Mouse (Mus musculus) ES-E14 (cell line): ENCODE results near the gene Iqcc. TPM values are rescaled to one million over a fixed set of nuclear protein-coding genes. Genes with fewer than 3 reads are reported as not detected.

Experiments used
- DNase-seq: peaks from one replicate; pipeline ENCODE4 v3.0.0-alpha.2; 2013; ENCODE audit warnings: low read depth, low spot score
- H3K27ac ChIP-seq: 2 replicates; pipeline ENCODE4 v1.5.1; 2012; ENCODE audit warnings: low read depth, mild to moderate bottlenecking, low read length, moderate library complexity, mixed read lengths; ENCODE audit not compliant: poor library complexity, insufficient read depth, severe bottlenecking
- H3K36me3 ChIP-seq: 2 replicates; pipeline ENCODE4 v1.6.1; 2012; ENCODE audit warnings: mild to moderate bottlenecking, low read length, moderate library complexity, mixed read lengths; ENCODE audit not compliant: control insufficient read depth, poor library complexity, insufficient read depth, severe bottlenecking
- H3K4me1 ChIP-seq, 2 experiments: fragments of 150-350 bp in 1 of 2; sonication (generic) in 1 of 2; 2 replicates each; pipeline ENCODE4 v1.6.1; 2012; ENCODE audit warnings: low read length in 2 of 2, mild to moderate bottlenecking in 1 of 2, mixed read lengths in 1 of 2; ENCODE audit not compliant: control insufficient read depth in 2 of 2, insufficient read depth in 2 of 2, poor library complexity in 1 of 2
- H3K4me3 ChIP-seq, 2 experiments: fragments of 150-350 bp in 1 of 2; sonication (generic) in 1 of 2; 2 replicates each; pipeline ENCODE4 v1.5.1; 2012; ENCODE audit warnings: low read length in 2 of 2, low read depth in 1 of 2, mild to moderate bottlenecking in 1 of 2, mixed read lengths in 1 of 2; ENCODE audit not compliant: insufficient read depth in 1 of 2, poor library complexity in 1 of 2, severe bottlenecking in 1 of 2
- H3K9ac ChIP-seq: 2 replicates; pipeline ENCODE4 v1.6.1; 2012; ENCODE audit warnings: low read depth, mild to moderate bottlenecking, low read length, mixed read lengths; ENCODE audit not compliant: poor library complexity, insufficient read depth, severe bottlenecking
- H3K9me3 ChIP-seq: fragments of 150-350 bp; sonication (generic); 2 replicates; pipeline ENCODE4 v1.6.1; 2012; ENCODE audit warnings: low read depth, mild to moderate bottlenecking, low read length; ENCODE audit not compliant: control insufficient read depth, insufficient read depth
- CHD2 ChIP-seq: IDR thresholded peaks from 2 replicates; pipeline ENCODE4 v1.6.1; 2014; ENCODE audit warnings: mild to moderate bottlenecking, low read depth, low read length, inconsistent platforms
- HCFC1 ChIP-seq: IDR thresholded peaks from 2 replicates; pipeline ENCODE4 v1.6.1; 2012; ENCODE audit warnings: low read length, inconsistent platforms, borderline replicate concordance; ENCODE audit not compliant: insufficient read depth
- MAFK ChIP-seq: IDR thresholded peaks from 2 replicates; pipeline ENCODE4 v1.6.1; 2014; ENCODE audit warnings: mild to moderate bottlenecking, low read depth, low read length, inconsistent platforms; ENCODE audit not compliant: insufficient read depth
- ZC3H11A ChIP-seq: IDR thresholded peaks from 2 replicates; pipeline ENCODE4 v1.6.1; 2012; ENCODE audit warnings: low read depth, mild to moderate bottlenecking, inconsistent platforms, low read length, borderline replicate concordance
- ZNF384 ChIP-seq: IDR thresholded peaks from 2 replicates; pipeline ENCODE4 v1.6.1; 2012; ENCODE audit warnings: low read depth, low read length, inconsistent platforms
- in situ Hi-C, 2 experiments: fragments of 600-800 bp; cut with MboI; formaldehyde crosslinking; loops; one replicate each; pipeline ENCODE4 v1.15.1; 2025; ENCODE audit warnings: low sequenced_read_pairs in 2 of 2, inconsistent platforms in 1 of 2; ENCODE audit not compliant: unreplicated experiment in 2 of 2
- total RNA-seq: library from RNA; depleted of rRNA; stranded (reverse); fragments of 300-350 nt; gene quantifications from 2 replicates; pipeline ENCODE4 v1.2.3, GENCODE M21; 2012

Iqcc gene
- total RNA-seq, 1 experiment, result 7.9 TPM

- no peak for DNase-seq
- H3K4me1 ChIP-seq, result 0 out of 4 replicates have a peak, but pooled peaks cover 0 to 2% of the 10 kb centered on the region in 2 experiments
- H3K9me3 ChIP-seq, result no peaks in the 10 kb centered on the region
- TF ChIP-seq CHD2 (no peak), MAFK (no peak), ZNF384 (no peak), HCFC1 (no peak), ZC3H11A (no peak)
- no peak overlapping the region for H3K27ac ChIP-seq
- H3K4me3 ChIP-seq, result no peak overlapping the region
- H3K36me3 ChIP-seq, result peaks cover 43% of the 10 kb centered on the region
- in situ Hi-C loops, result no loop called here
- no peak overlapping the region for H3K9ac ChIP-seq
These were observed 31.5 kb upstream of the Iqcc start for GRCm38 (mm10) chr4:129650359-129650758.

DNA sequence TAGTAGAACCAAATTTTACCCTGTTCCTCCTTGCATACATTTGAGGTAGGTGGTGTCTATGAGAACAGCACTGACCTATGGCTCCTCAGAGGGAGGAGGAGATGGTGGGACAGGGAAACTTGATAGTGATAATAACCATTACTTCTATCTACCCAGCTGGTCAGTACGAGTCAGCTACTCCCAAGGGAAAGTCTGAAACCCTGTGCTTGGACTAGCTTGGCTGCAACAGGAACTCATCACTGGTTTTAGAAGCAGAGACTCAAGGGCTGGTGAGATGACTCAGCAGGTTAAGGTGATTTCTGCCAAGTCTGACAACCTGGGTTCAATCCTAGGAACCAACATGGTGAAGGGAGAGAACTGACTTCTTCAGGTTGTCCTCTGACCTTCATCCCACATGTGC is 29.8 kb upstream of the Iqcc start:
- H3K4me3 ChIP-seq, result no peak overlapping the region
- H3K9ac ChIP-seq, result no peak overlapping the region
- no peak overlapping the region for H3K27ac ChIP-seq
- 0 out of 4 replicates have a peak, but pooled peaks cover 0 to 2% of the 10 kb centered on the region in 2 experiments for H3K4me1 ChIP-seq
- TF ChIP-seq CHD2 (no peak), MAFK (no peak), HCFC1 (no peak), ZNF384 (no peak), ZC3H11A (no peak)
- in situ Hi-C loops, result no loop called here
- no peak for DNase-seq
- H3K9me3 ChIP-seq, result no peaks in the 10 kb centered on the region
- peaks cover 31% of the 10 kb centered on the region for H3K36me3 ChIP-seq

GRCm38 (mm10) chr4:129645204-129645603 is 26.3 kb upstream of the Iqcc start:
- Histone ChIP-seq H3K9me3 (no peaks in the 10 kb centered on the region), H3K4me3 (no peak overlapping the region), H3K4me1 (peaks cover 0 to 2% of the 10 kb centered on the region in 2 experiments; a peak in 1 of 4 replicates), H3K9ac (no peak overlapping the region), H3K27ac (no peak overlapping the region), H3K36me3 (peaks cover 19% of the 10 kb centered on the region)
- DNase-seq, result no peak
- TF ChIP-seq CHD2 (no peak), ZNF384 (no peak)
- in situ Hi-C loops, result no loop called here

GRCm38 (mm10) chr4:129641756-129642155 is 22.9 kb upstream of the Iqcc start:
- in situ Hi-C loops, result no loop called here
- H3K27ac ChIP-seq, result no peak overlapping the region
- H3K4me3 ChIP-seq, result peak overlapping the region in 1 of 2 experiments; percentile 75; a peak in 1 of 4 replicates
- no peak for DNase-seq
- peaks cover 25% of the 10 kb centered on the region for H3K36me3 ChIP-seq
- TF ChIP-seq CHD2 (no peak), HCFC1 (no peak), MAFK (no peak), ZC3H11A (no peak), ZNF384 (no peak)
- no peaks in the 10 kb centered on the region for H3K9me3 ChIP-seq
- no peak overlapping the region; the same call in 1 of the 2 replicates for H3K9ac ChIP-seq
- H3K4me1 ChIP-seq, result no peaks in the 10 kb centered on the region; a peak in 2 of 4 replicates
